Mouse (Mus musculus): Measurements from ENCODE around the gene Nup54.

The Nup54 gene

GRCm38 (mm10) chr5:92369151-92369994, 65.6 kb downstream of the Nup54 start:
- peaks cover 15% of the 10 kb centered on the region for H3K27me3 ChIP-seq (ENCODE audit: insufficient read depth, low read length)
- no peaks in the 10 kb centered on the region for H3K9me3 ChIP-seq (ENCODE audit: low read length)
- TF ChIP-seq POU5F1 (IDR thresholded peaks at IDR 0.05; ENCODE audit: borderline replicate concordance, low read length): no peak
- no peak for TF ChIP-seq NANOG (IDR thresholded peaks at IDR 0.05; ENCODE audit: borderline replicate concordance, low read length)
- TF ChIP-seq CTCF (conservative IDR thresholded peaks at IDR 0.05; ENCODE audit: low read length): no peak
- no peaks in the 10 kb centered on the region for H3K36me3 ChIP-seq (ENCODE audit: insufficient read depth, low read length)
- H3K4me1 ChIP-seq (replicated peaks; ENCODE audit: low read depth, low read length): peaks cover 12% of the 10 kb centered on the region
- no peak overlapping the region for H3K4me3 ChIP-seq (replicated peaks; ENCODE audit: low read length)

- TF ChIP-seq CTCF (conservative IDR thresholded peaks at IDR 0.05; ENCODE audit: low read length) (no peak), POU5F1 (IDR thresholded peaks at IDR 0.05; ENCODE audit: borderline replicate concordance, low read length) (no peak), NANOG (IDR thresholded peaks at IDR 0.05; ENCODE audit: borderline replicate concordance, low read length) (no peak)
- no peaks in the 10 kb centered on the region for H3K36me3 ChIP-seq (ENCODE audit: insufficient read depth, low read length)
- H3K4me1 ChIP-seq (replicated peaks; ENCODE audit: low read depth, low read length): peaks cover 17% of the 10 kb centered on the region
- no peak overlapping the region for H3K4me3 ChIP-seq (replicated peaks; ENCODE audit: low read length)
- H3K9me3 ChIP-seq (ENCODE audit: low read length): no peaks in the 10 kb centered on the region
- peaks cover 16% of the 10 kb centered on the region for H3K27me3 ChIP-seq (ENCODE audit: insufficient read depth, low read length)
These were observed 66.6 kb downstream of the Nup54 start for GRCm38 (mm10) chr5:92368392-92368791.

- no peak overlapping the region for H3K4me3 ChIP-seq (replicated peaks; ENCODE audit: low read length)
- H3K27me3 ChIP-seq (ENCODE audit: insufficient read depth, low read length): peaks cover 16% of the 10 kb centered on the region
- no peaks in the 10 kb centered on the region for H3K36me3 ChIP-seq (ENCODE audit: insufficient read depth, low read length)
- H3K9me3 ChIP-seq (ENCODE audit: low read length): no peaks in the 10 kb centered on the region
- peaks cover 22% of the 10 kb centered on the region for H3K4me1 ChIP-seq (replicated peaks; ENCODE audit: low read depth, low read length)
- TF ChIP-seq NANOG (IDR thresholded peaks at IDR 0.05; ENCODE audit: borderline replicate concordance, low read length) (no peak), POU5F1 (IDR thresholded peaks at IDR 0.05; ENCODE audit: borderline replicate concordance, low read length) (no peak), CTCF (conservative IDR thresholded peaks at IDR 0.05; ENCODE audit: low read length) (no peak)
These were observed 68.5 kb downstream of the Nup54 start for GRCm38 (mm10) chr5:92366565-92366964.
